Mouse (Mus musculus): ENCODE results near the gene Pnp2. TPM values are rescaled to one million over a fixed set of nuclear protein-coding genes. Genes with fewer than 3 reads are reported as not detected.
"Not testable (repeated sequence)": the region's sequence is repeated elsewhere in the genome, so short reads cannot be mapped to it uniquely, and the experiment has no call there.

Pnp2 gene
- polyA plus RNA-seq, 1 experiment: not detected

DNA sequence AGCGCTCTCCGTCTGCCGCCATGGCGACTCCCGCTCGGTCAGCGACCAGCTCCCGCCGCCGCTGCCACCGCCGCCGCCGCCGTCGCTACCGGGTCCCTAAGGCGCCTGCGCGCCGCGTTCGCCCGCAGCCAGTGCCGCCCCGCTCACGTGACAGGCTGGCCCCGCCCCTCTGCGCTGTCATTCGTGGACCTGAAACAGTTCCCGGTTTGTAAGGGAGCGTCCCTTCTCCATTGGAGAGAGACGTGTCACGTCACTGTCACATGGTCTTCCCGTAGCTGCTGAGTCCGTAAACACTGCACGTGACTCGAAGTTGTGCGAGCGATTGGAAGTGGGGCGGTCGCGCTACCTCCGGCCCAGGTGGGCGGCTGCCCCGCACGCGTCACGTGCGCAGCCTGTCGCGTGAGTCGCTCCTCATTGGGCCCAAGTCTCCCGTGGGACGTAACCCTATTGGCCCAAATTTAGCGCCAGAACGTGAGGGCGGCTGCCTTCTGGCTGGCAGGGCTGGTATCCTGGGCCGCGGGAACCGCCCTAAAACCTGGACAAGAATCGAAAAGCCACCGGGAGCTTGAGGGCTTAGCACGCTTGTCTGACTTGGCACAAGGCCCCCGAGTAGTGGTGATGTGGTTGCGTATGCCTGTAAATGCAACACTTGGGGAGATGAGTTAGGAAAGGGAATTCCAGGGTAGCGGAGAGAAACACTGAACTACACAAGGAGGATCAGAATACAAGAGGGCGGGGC is 24.9 kb upstream of the Pnp2 start, which contains the start of the genes Pip4p1 and Pnp:
TSS of gene Pip4p1 (minus strand) at position 103 of the 739 bp plus-strand sequence.
TSS of gene Pnp (plus strand) at position 329 of the 739 bp plus-strand sequence.
- H3K4me1 ChIP-seq (ENCODE audit: control insufficient read depth): peaks cover 37% of the 10 kb centered on the region
- peak within 1 kb of the TSS; percentile 97 for H3K4me3 ChIP-seq (replicated peaks)
- TF ChIP-seq GATA1 (IDR thresholded peaks at IDR 0.05; ENCODE audit: low read length): no peak
- TF ChIP-seq TAL1 (IDR thresholded peaks at IDR 0.05; ENCODE audit: low read length): no peak
- no peaks in the 10 kb centered on the region for H3K9me3 ChIP-seq (ENCODE audit: control insufficient read depth, low read length)
- peaks cover 38% of the 10 kb centered on the region for H3K36me3 ChIP-seq (ENCODE audit: control insufficient read depth)
- no peaks in the 10 kb centered on the region for H3K27me3 ChIP-seq (ENCODE audit: control insufficient read depth)

DNA sequence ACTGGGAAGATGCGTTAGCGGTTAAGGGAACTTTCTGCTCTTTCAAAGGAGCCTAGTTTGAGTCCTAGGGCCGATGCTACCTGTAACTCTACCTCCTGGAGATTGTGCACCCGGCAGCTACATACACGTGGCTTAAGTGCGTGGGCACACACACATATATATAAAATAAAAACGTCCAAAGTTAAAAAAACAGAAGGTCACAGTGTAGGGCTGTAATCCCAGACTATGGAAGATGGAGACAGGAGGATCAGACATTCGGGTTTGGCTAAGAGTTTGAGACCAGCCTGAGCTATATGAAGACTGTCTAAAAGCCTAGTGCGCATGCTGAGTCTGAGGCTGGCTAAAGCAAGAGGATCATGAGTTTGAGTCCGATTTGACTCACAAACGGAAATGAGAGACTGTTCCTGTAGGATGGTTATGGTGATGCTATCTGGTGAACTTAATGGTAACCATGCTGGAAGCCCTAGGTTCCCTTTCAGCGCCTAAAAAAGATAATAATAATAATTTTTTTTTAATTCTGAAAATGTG is 24.2 kb upstream of the Pnp2 start:
- no peak for TF ChIP-seq TAL1 (IDR thresholded peaks at IDR 0.05; ENCODE audit: low read length)
- no peak for TF ChIP-seq GATA1 (IDR thresholded peaks at IDR 0.05; ENCODE audit: low read length)

DNA sequence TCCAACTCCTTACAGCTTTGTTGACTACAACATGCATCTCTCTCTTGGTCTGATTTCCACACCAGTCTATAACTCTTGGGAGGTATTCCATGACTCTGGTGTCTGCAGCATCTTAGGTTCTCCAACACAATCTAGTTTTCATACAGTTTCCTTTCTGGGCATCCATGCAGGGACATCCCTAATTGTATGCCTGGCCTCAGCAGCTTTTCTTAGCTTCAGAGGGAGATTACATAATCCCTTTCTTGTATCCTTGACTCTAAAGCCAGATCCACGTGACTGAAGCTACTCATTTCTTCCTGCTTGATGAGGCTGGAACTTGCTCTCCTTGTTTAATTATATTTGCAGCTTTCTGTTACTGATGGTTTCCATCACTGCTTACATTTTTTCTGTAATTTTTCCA is 19.1 kb upstream of the Pnp2 start:
- Histone ChIP-seq H3K4me3 (replicated peaks) (no peak overlapping the region), H3K27me3 (ENCODE audit: control insufficient read depth) (no peaks in the 10 kb centered on the region), H3K9me3 (ENCODE audit: control insufficient read depth, low read length) (no peaks in the 10 kb centered on the region), H3K4me1 (ENCODE audit: control insufficient read depth) (peaks cover 8% of the 10 kb centered on the region), H3K36me3 (ENCODE audit: control insufficient read depth) (no peaks in the 10 kb centered on the region)
- TF ChIP-seq TAL1 (IDR thresholded peaks at IDR 0.05; ENCODE audit: low read length) (no peak), GATA1 (IDR thresholded peaks at IDR 0.05; ENCODE audit: low read length) (no peak)

More for the DNA sequence above, 24.2 kb upstream of the Pnp2 start:
- H3K9me3 ChIP-seq (ENCODE audit: control insufficient read depth, low read length): no peaks in the 10 kb centered on the region
- no peaks in the 10 kb centered on the region for H3K27me3 ChIP-seq (ENCODE audit: control insufficient read depth)
- H3K4me3 ChIP-seq (replicated peaks): peak overlapping the region; percentile 97
- peaks cover 32% of the 10 kb centered on the region for H3K4me1 ChIP-seq (ENCODE audit: control insufficient read depth)
- H3K36me3 ChIP-seq (ENCODE audit: control insufficient read depth): peaks cover 32% of the 10 kb centered on the region

DNA sequence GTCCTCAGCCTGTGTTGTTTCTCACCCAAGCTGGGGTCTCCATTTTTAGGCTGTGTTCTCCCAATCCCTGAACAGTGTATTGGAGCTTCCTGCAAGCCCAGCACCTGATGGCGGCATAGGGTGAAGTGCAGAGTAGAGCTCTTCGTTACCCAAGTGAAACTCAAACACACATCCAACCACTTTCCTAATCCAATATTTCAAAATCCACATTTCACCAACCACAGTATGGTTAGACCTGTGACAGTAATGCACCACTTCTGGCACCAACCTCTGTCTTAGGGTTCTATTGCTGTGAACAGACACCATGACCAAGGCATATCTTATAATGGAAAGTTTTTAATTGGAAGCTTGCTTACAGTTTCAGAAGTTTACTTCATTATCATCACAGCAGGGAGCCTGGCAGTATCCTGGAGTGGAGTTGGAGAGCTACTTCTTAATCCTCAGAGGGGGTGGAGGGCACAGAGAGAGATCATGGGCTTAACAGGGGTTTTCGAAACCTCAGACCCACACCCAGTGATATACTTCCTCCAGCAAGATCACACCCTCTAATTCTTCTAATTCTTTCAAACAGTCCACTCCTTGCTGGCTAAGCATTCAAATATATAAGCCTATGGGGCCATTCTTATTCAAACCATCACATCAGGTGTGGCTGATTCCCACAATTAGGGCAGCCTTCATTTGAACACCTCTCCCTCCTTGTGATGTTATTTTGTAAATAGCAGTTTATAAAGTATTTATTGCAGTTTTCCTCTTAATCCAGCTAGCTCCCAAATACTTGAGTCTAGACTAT is 17.5 kb upstream of the Pnp2 start:
- Histone ChIP-seq H3K9me3 (ENCODE audit: control insufficient read depth, low read length) (no peaks in the 10 kb centered on the region), H3K4me1 (ENCODE audit: control insufficient read depth) (0 out of 2 replicates have a peak, but pooled peaks cover 2% of the 10 kb centered on the region), H3K36me3 (ENCODE audit: control insufficient read depth) (no peaks in the 10 kb centered on the region), H3K27me3 (ENCODE audit: control insufficient read depth) (no peaks in the 10 kb centered on the region), H3K4me3 (replicated peaks) (no peak overlapping the region)
- no peak for TF ChIP-seq GATA1 (IDR thresholded peaks at IDR 0.05; ENCODE audit: low read length)
- TF ChIP-seq TAL1 (IDR thresholded peaks at IDR 0.05; ENCODE audit: low read length): no peak

DNA sequence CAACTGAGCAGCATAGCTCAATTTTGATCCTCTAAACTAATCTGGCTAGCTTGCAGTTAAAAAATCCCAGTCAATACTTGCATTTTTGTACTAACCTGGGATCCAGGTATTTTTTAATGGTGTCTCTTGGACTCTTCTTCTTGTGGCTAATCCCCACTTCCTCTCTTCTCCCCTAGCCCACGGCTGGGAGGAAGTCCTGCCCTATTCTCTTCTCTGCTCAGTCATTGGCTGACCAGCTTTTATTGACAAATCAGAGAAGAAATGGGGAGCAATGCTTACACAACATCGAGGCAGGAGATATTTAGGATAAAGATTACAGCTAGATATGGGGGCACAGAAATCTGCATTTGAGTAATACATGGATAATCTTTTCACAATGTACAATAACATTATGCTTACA is 16.9 kb upstream of the Pnp2 start:
- no peak for TF ChIP-seq TAL1 (IDR thresholded peaks at IDR 0.05; ENCODE audit: low read length)
- TF ChIP-seq GATA1 (IDR thresholded peaks at IDR 0.05; ENCODE audit: low read length): no peak
- Histone ChIP-seq H3K4me3 (replicated peaks) (no peak overlapping the region), H3K9me3 (ENCODE audit: control insufficient read depth, low read length) (no peaks in the 10 kb centered on the region), H3K4me1 (ENCODE audit: control insufficient read depth) (peaks cover 3% of the 10 kb centered on the region), H3K27me3 (ENCODE audit: control insufficient read depth) (no peaks in the 10 kb centered on the region), H3K36me3 (ENCODE audit: control insufficient read depth) (no peaks in the 10 kb centered on the region)

DNA sequence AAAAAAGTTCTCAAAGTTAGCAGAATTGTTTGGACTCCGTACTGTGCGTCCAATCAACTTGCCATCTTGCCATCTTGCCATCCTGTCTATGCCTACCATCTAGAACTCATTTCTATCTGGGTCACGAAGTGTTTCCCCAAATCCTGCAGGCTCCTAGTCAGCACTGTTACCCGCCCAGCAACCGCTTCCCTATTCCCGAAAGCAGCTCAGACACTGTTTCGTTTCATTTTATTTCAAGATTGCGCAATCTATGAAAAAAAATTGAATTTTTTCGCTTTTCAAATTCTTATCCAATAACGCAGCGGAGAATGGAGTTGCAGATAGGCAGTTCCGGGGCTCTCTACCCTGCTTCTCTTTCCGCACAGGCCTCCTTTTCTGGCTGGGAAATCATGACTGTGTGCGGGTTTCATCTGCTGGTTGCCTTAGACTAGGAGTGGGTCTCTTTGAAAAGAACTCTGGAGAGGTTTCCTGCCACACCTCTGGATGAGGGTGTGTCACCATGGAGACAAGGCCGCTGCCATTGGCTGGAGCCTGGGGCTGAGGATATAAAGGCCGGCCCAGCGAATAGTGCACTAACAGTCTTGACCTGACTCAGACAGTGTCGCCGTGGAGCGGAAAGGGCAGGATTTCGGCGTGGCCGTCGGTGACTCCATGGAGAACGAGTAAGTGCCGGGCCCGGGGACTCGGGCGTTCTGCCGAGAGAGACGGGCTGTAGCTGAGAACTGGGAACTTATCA is 11.7 kb upstream of the Pnp2 start, which contains the start of gene Gm49342:
TSS of gene Gm49342 (plus strand) at position 586 of the 736 bp plus-strand sequence.
- Histone ChIP-seq H3K4me1 (ENCODE audit: control insufficient read depth) (peaks cover 11% of the 10 kb centered on the region), H3K27me3 (ENCODE audit: control insufficient read depth) (no peaks in the 10 kb centered on the region), H3K9me3 (ENCODE audit: control insufficient read depth, low read length) (no peaks in the 10 kb centered on the region), H3K36me3 (ENCODE audit: control insufficient read depth) (no peaks in the 10 kb centered on the region), H3K4me3 (replicated peaks) (peak within 1 kb of the TSS; percentile 66)
- no peak for TF ChIP-seq GATA1 (IDR thresholded peaks at IDR 0.05; ENCODE audit: low read length)
- no peak for TF ChIP-seq TAL1 (IDR thresholded peaks at IDR 0.05; ENCODE audit: low read length)

DNA sequence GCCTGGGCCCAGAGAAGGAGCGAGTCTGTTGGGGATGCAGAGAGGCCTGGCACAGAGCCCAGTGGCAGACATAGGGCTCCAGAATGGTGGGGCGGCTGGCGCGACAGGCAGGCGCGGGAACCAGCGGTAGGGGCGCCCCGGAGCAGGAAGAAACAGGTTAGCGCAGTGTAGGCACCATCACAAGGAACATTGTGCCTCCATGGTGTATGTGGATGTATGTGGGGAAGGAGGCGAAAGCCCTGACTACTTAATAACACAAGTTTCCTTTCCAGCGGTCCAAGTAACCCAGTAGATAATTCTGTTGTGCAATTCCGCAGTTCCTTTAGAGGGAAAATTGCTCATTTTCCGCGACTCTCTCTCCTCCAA is 11.1 kb upstream of the Pnp2 start:
- H3K4me1 ChIP-seq (ENCODE audit: control insufficient read depth); H3K9me3 ChIP-seq (ENCODE audit: control insufficient read depth, low read length); H3K36me3 ChIP-seq (ENCODE audit: control insufficient read depth); H3K27me3 ChIP-seq (ENCODE audit: control insufficient read depth): not testable (repeated sequence)
- H3K4me3 ChIP-seq (replicated peaks): peak overlapping the region; percentile 66

DNA sequence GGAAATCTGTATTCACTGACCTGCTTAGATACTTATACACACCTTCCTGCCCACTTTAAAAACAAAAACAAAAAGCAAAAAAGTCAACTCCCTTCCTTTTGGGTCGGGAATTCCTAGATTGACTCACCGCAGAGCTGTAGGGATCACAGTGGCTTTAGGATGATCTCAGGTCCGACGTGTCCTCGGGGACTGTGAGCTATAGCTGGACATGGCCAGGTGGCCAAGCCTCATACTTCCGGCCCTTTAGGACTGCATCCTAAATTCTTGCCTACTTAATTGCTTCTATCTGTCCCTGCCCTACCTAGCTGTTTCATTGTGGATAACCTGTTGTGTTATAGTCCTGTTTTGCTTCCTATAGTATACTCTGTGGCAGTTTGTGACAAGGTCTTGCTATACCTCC is 10.7 kb upstream of the Pnp2 start:
- not testable (repeated sequence) for H3K9me3 ChIP-seq (ENCODE audit: control insufficient read depth, low read length); H3K27me3 ChIP-seq (ENCODE audit: control insufficient read depth); H3K4me1 ChIP-seq (ENCODE audit: control insufficient read depth); H3K36me3 ChIP-seq (ENCODE audit: control insufficient read depth)
- H3K4me3 ChIP-seq (replicated peaks): peak overlapping the region; percentile 66

DNA sequence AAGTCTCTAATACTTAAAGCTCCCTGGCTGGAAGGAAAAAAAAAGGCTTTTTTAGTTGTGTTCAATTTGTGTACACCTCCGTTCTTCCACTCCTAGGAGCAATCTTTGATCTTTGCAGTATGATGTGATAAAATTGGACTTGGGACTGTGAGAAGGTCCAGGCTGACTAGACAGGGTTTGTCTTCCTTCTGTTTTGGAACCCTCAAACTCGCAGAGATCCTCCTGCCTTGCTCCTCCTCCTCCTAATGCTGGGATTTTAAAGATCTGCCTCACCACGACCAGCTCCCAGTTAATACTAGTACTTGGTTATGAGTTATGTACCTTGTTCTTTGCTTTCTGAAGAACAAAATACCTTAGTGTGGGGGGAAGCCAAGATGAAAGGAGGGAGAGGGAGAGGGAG is 10.3 kb upstream of the Pnp2 start:
- not testable (repeated sequence) for H3K9me3 ChIP-seq (ENCODE audit: control insufficient read depth, low read length); H3K27me3 ChIP-seq (ENCODE audit: control insufficient read depth); H3K4me1 ChIP-seq (ENCODE audit: control insufficient read depth); H3K36me3 ChIP-seq (ENCODE audit: control insufficient read depth)
- peak overlapping the region; percentile 66 for H3K4me3 ChIP-seq (replicated peaks)
